Mouse (Mus musculus): Measurements from ENCODE around the gene Fhl3. TPM values are rescaled to one million over a fixed set of nuclear protein-coding genes. Genes with fewer than 3 reads are reported as not detected.
"Not testable (repeated sequence)": the region's sequence is repeated elsewhere in the genome, so short reads cannot be mapped to it uniquely, and the experiment has no call there.

The Fhl3 gene
- polyA plus RNA-seq, 1 experiment from 2014 or later, result 10.2 TPM

- DNase-seq (ENCODE audit: low spot score), result peak; percentile 82
Observed at GRCm38 (mm10) chr4:124708518-124709477, 8.3 kb downstream of the Fhl3 start.

GRCm38 (mm10) chr4:124709961-124710446 lies 9.5 kb downstream of the Fhl3 start:
- DNase-seq (ENCODE audit: low spot score), result no peak

- DNase-seq (ENCODE audit: low spot score), result peak; percentile 63
Observed at GRCm38 (mm10) chr4:124710776-124711291, 10.3 kb downstream of the Fhl3 start.

- DNase-seq (ENCODE audit: low spot score), result no peak
Observed at GRCm38 (mm10) chr4:124712618-124713017, 12.1 kb downstream of the Fhl3 start.

- not testable (repeated sequence) for DNase-seq (ENCODE audit: low spot score)
Observed at GRCm38 (mm10) chr4:124713850-124714249, 13.3 kb downstream of the Fhl3 start.

- peak; percentile 98 for DNase-seq (ENCODE audit: low spot score)
Observed at GRCm38 (mm10) chr4:124714545-124715481, 14.3 kb downstream of the Fhl3 start, which contains the start of gene Sf3a3. Gene Sf3a3 (plus strand): TSS chr4:124714776.

- DNase-seq (ENCODE audit: low spot score), result no peak
Observed at GRCm38 (mm10) chr4:124719101-124719500, 18.6 kb downstream of the Fhl3 start.

- DNase-seq (ENCODE audit: low spot score), result no peak
Observed at GRCm38 (mm10) chr4:124726121-124726520, 25.6 kb downstream of the Fhl3 start.

- no peak for DNase-seq (ENCODE audit: low spot score)
Observed at GRCm38 (mm10) chr4:124736952-124737351, 36.5 kb downstream of the Fhl3 start.

GRCm38 (mm10) chr4:124737486-124737885 lies 37.0 kb downstream of the Fhl3 start:
- DNase-seq (ENCODE audit: low spot score), result no peak

GRCm38 (mm10) chr4:124738013-124738412 lies 37.5 kb downstream of the Fhl3 start:
- peak; percentile 7 for DNase-seq (ENCODE audit: low spot score)

- DNase-seq (ENCODE audit: low spot score), result no peak
Observed at GRCm38 (mm10) chr4:124738783-124739182, 38.3 kb downstream of the Fhl3 start.

GRCm38 (mm10) chr4:124741376-124742343 lies 41.2 kb downstream of the Fhl3 start, which contains the start of gene Inpp5b:
Gene Inpp5b (plus strand): TSS chr4:124741850.
- DNase-seq (ENCODE audit: low spot score), result peak; percentile 60

- DNase-seq (ENCODE audit: low spot score), result no peak
Observed at GRCm38 (mm10) chr4:124742839-124743238, 42.3 kb downstream of the Fhl3 start.

- no peak for DNase-seq (ENCODE audit: low spot score)
Observed at GRCm38 (mm10) chr4:124746577-124746976, 46.1 kb downstream of the Fhl3 start.

- DNase-seq (ENCODE audit: low spot score), result no peak
Observed at GRCm38 (mm10) chr4:124747851-124748250, 47.4 kb downstream of the Fhl3 start.

- peak; percentile 97 for DNase-seq (ENCODE audit: low spot score)
Observed at GRCm38 (mm10) chr4:124751300-124752250, 51.1 kb downstream of the Fhl3 start.

GRCm38 (mm10) chr4:124752281-124753199 lies 52.0 kb downstream of the Fhl3 start:
- peak; percentile 71 for DNase-seq (ENCODE audit: low spot score)

Data from thymus, postnatal 0 days (tissue).